Mouse (Mus musculus): ENCODE data around the gene Clrn1. TPM values are rescaled to one million over a fixed set of nuclear protein-coding genes. Genes with fewer than 3 reads are reported as not detected.

The Clrn1 gene
- polyA plus RNA-seq, 2 experiments from 2014 or later: not detected

DNA sequence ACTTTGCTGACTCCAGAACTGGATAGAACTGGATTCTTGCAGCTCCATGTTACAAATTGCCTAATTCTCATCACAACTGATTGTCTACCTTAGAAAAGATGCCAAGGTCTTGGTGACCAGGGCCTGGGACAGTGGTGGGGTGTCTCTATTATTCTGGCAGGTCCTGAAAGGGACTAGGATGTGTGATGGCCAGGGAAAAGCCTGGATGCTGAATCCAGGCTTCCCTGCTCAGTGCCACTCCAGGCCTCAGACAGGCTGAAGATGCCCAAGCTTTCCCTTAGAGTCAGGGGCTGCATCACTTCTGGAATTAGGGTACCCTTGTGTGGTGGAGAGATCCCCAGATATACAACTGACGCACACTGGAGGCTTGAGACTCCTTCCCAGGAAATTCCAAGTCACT, 55.2 kb downstream of the Clrn1 start:
- no peak for ATAC-seq

DNA sequence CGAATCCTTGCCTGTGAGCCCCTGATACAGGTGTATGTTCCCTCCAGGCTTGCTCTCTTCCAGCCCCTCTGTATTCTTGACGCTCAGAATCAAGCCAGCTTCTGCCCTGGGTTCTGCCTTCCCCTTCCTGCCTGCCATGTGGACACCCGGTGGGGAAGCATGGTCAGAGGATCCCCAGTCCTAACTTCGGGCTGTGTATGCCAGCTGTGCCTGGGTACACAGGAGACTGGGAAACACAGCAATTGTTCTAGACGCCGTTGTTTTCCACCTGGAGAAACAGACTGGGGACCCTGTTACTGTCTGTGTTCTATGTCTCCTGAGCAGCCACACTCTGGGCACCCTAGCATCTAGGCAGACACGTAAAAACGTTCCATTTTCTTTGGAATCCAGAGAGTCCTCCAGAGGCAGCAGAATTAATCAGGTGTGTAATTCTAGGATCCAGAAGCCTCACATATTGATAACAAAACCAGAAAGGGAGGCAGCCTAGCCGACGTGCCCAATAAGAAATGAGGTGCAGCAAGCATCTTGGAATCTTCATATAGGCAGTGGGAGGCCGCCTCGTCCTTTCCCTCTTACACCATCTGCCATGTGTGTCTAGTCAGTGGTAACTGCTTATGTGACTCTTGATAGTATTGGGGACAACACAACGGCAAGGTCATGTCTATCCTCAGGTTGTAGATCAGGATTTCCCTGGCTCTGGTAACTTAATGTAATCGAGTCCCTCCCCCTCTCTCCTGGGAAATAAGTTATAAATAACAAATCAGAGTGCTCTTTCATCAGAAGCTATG, 56.6 kb downstream of the Clrn1 start:
- ATAC-seq: no peak

DNA sequence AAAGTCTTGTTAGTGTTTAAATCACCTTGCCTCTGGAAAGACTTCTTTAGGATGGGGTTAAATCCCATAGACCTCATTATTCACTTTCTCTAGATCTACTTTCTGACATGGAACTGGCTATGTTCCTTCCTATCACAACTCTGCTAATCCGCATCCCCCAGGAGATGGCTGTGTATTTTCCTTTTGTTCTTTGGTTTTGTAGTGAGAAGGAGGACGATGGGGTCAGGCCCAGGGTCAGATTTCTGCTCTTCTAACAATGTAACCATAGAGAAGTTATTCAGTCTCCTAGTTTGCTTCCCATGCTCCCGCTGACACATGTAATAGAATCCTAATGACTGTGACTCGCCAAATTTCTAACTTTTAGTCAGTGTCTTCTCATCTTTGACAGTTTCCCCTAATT, 58.9 kb downstream of the Clrn1 start:
- no peak for ATAC-seq

DNA sequence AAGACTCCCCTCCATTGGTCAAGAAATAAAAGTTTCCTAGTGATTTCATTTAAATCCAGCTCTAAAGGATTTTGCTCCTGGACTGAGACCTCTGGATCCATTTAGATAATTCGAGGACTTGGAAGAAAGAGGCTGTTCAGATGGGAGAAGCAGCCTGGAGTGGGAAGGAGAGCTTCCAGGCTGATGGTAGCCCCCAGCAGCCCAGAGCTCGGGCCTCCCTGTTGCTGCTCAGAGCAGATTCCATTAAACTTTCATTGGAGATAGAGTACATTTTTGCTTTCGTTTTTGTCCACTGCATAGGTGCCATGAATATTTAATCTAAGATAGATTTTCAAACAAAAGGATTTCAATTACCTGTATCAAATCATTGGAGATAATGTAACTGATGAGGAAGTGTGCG, 62.9 kb downstream of the Clrn1 start, which contains the start of gene Mindy4b-ps:
TSS of gene Mindy4b-ps (minus strand) at position 101 of the 400 bp plus-strand sequence.
- ATAC-seq: no peak

DNA sequence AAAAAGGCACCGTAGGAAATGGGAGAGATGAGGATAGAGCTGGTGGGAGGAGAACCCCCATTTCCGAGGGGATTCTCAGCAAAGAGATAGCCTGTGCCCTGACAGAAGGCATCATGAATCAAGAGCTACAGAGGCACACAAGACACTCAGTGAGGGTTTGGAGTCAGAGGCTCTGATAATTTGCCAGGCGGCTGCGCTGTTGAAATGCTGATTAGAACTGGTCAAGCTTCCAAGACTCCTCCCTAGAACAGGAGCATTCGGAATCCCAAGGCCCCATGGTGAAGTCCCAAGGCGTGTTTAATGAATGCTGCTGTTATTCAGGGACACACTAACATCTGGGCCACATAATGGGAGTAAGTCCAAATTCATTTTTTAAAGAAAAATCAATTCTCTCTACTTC, 67.8 kb downstream of the Clrn1 start:
- ATAC-seq: no peak

DNA sequence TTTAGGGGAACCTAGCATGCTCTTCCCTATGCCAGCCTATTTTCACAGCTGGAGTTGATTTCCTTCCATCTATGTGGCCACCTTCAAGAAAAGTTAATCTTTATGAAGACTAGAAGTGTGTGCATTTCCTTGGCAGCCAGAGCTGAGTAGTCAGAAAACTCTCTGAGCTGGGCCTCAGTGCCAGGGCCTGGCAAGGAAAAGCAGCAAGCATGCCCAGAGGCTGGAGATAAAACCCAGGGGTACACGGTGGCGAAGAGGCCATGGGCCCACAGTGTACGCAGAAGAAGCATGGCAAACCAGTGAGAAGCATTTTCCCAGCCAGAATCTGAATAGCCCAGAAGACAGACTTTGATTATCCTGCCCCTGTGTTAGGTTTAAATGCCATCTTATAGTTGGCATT, 70.9 kb downstream of the Clrn1 start:
- no peak for ATAC-seq

DNA sequence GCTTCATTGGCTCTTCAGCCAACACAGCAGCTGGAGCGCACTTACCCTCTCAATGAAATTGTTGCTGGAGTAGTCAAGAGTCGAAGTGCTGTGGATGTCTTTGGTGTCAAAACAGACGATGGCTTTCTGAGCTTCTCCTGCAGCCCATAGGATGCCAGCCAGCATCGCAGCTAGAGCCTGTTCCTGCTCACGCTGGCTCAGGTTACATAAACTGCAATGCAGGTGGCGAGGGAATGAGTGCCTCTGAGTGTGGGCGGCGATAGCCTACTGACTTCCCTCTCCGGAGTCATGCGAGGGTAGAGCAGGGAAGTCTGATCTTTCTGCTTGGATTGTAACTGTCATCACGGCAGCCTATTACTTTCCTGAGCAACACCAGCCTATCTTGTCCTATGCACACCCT, 74.8 kb downstream of the Clrn1 start:
- no peak for ATAC-seq

DNA sequence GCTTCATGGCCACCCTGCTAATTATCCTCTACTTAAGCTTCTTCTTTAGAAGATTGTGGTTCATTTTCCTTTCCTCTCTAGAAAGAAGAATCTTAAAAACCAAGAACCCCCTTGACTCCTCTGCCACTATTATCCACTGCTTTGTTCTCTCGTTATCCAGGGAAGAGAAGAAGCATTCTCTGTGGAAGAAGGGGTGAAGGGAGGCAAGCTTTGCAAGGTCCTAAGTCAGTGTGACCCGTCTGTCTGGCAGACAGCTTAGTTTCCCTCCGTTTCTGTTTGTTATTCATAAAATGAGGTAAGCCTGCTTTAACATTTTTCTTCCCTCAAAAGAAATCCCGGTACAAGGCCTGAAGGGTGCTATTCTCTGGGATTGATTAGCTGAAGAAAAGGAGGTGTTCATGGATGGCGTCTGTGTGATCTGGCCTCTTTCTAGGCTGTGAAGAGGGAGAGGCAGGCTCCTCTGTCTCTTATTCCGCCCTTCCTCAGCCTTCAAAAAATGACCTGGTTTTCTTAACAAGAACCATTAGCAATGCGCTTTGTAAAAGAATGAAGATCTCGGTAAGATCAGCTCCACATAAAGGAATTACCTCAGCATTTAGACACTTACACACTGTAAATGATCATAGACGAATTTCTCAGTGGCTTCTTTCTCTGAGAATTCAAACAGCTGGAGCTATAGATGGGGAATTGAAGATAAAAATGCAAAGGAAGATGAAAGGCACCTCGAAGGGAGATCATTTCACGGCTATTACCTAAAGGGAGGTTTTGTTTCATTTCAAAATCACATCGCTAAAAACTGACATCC, 75.8 kb downstream of the Clrn1 start:
- no peak for ATAC-seq

DNA sequence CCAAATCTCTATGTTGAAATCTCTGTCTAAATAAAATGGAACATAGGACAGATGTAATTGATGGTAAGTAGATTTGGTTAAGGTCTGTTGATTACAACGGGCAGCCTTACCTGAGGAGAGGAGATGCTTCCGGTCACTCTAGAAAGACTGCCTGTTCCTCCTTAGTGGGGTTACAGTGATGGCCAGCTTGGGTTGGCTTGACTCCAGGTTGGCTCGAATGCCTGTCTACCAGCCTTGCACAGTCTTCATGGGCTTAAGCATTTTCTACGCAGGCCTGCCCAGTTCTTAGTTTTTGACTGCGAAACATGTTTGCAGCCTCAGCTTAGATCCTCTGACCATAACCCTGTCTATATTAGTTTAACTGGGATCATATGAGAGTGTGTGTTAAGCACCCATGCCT, 76.5 kb downstream of the Clrn1 start:
- no peak for ATAC-seq

DNA sequence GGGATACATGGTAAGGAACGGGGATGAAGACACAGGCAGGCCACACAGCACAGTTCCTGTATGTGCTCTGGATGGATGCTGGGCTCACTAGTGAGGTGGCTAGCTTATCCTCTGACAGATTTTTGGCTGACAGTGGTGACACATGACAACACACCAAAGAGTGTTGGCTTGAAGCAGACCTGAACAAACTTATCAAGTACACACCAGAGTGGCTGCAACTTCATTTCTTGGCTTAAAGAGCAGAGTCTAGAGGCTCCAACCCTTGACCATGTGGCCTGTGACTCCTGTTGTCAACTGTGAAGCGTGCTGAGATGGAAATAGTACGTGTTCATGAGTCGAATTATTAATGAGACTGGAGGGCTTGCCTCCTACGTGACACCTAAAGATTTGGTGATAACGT, 80.4 kb downstream of the Clrn1 start:
- ATAC-seq: no peak

DNA sequence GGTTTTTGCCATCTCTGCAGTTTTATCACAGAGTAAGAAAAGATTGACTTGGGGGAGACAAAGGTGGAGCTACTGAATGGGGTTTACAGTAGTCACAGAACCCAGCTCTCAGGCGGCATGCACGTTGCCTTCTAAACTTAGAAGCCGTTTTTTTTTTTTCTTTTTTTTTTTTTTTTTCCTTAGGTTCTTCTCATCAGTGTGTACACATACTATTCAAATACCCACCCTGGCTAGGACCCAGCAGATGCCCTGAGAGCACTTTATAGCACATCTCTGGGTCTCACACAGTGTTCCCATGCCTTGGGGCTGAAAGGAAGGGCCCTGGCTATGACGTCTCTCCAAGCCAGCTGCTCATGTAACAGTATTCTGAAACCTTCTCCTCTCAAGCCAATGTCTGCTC, 86.5 kb downstream of the Clrn1 start:
- ATAC-seq: no peak

DNA sequence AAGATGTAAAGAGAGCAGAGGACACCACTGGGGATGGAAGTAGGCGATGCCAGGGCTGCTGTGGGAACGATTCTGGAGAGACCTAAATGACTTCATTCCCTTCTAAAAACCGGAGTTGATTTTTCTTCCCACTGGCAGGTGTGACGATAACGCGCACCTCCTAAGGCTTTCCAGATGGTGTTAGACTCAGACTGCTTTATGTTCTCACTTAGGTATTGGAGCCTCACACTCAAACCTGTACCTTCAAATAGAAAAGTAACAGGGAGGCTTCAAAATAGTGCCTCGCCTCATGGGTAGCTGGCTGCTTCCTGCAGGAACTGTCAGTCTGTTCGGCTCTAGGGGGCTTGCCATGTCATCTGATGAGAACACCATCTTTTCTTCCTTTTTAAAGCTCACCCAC, 86.9 kb downstream of the Clrn1 start:
- ATAC-seq: no peak

Other genes with a start within 250 kb of the Clrn1 start
- not detected for gene Erich6, start 248.1 kb downstream of the Clrn1 start, polyA plus RNA-seq (2017; shearing (Covaris generic))
- 1 to 10 TPM; 2.8 to 3.0 TPM for gene Siah2, start 192.9 kb downstream of the Clrn1 start, polyA plus RNA-seq (2017; shearing (Covaris generic))
- not detected for gene Mindy4b-ps, start 63.0 kb downstream of the Clrn1 start, polyA plus RNA-seq (2017; shearing (Covaris generic))
- under 1 TPM; 0.50 to 0.61 TPM for gene Med12l, start 120.5 kb upstream of the Clrn1 start, polyA plus RNA-seq (2017; shearing (Covaris generic))
- 10 to 100 TPM; 37.2 to 38.7 TPM for gene Gpr171, start 216.5 kb upstream of the Clrn1 start, polyA plus RNA-seq (2017; shearing (Covaris generic))